Mouse (Mus musculus) liver, adult 2 months (tissue): Measurements from ENCODE around the gene Isyna1. TPM values are rescaled to one million over a fixed set of nuclear protein-coding genes. Genes with fewer than 3 reads are reported as not detected.

Source experiments
- DNase-seq: peaks from one replicate; pipeline ENCODE4 v3.0.0-alpha.2; 2011; ENCODE audit warnings: low read depth, low spot score; ENCODE audit errors: extremely low read depth
- H3K27ac ChIP-seq: fragments of 200-500 bp; replicated peaks from 2 replicates; pipeline ENCODE4 v1.5.1; 2012; ENCODE audit warnings: low read depth, mild to moderate bottlenecking, control low read depth, inconsistent platforms, low read length; ENCODE audit not compliant: insufficient read depth
- H3K27me3 ChIP-seq: fragments of 200-500 bp; 2 replicates; pipeline ENCODE4 v1.6.1; 2012; ENCODE audit warnings: mild to moderate bottlenecking, moderate library complexity, low read length, inconsistent platforms; ENCODE audit not compliant: control insufficient read depth, insufficient read depth
- H3K36me3 ChIP-seq: fragments of 200-500 bp; 2 replicates; pipeline ENCODE4 v1.6.1; 2012; ENCODE audit warnings: low read length, inconsistent platforms; ENCODE audit not compliant: control insufficient read depth, insufficient read depth
- H3K4me1 ChIP-seq: fragments of 200-500 bp; 2 replicates; pipeline ENCODE4 v1.6.1; 2011; ENCODE audit warnings: low read length; ENCODE audit not compliant: control insufficient read depth, insufficient read depth
- H3K4me3 ChIP-seq: fragments of 200-500 bp; 2 replicates; pipeline ENCODE4 v1.5.1; 2011; ENCODE audit warnings: low read depth, mild to moderate bottlenecking, control low read depth, low read length, moderate library complexity; ENCODE audit not compliant: insufficient read depth
- H3K79me2 ChIP-seq: fragments of 200-500 bp; 2 replicates; pipeline ENCODE4 v1.6.1; 2012; ENCODE audit warnings: inconsistent platforms, mild to moderate bottlenecking, low read length, moderate library complexity; ENCODE audit not compliant: control insufficient read depth, insufficient read depth
- H3K9ac ChIP-seq: fragments of 200-500 bp; 2 replicates; pipeline ENCODE4 v1.6.1; 2012; ENCODE audit warnings: low read depth, mild to moderate bottlenecking, control low read depth, inconsistent platforms, low read length
- CTCF ChIP-seq: fragments of 200-500 bp; IDR thresholded peaks from 2 replicates; pipeline ENCODE4 v1.5.1; 2011; ENCODE audit warnings: low read depth, low read length, control low read depth
- POLR2A ChIP-seq: fragments of 200-500 bp; IDR thresholded peaks from 2 replicates; pipeline ENCODE4 v1.6.1; 2011; ENCODE audit warnings: low read length, control low read depth; ENCODE audit not compliant: insufficient read depth; ENCODE audit errors: extremely low read depth
- WGBS: fragments of 180-500 bp; shearing (Covaris S2); methylation state at CpG from one replicate; pipeline ENCODE4 v1.1.7; 2018; 5-methylcytosine and 5-hydroxymethylcytosine counted together
- polyA plus RNA-seq: library from polyadenylated mRNA; depleted of rRNA; stranded (reverse); fragments of >200 nt; gene quantifications from 2 replicates; pipeline ENCODE4 v1.2.3, GENCODE M21; 2012
- total RNA-seq: library from RNA; depleted of rRNA; stranded (reverse); fragments of >200 nt; gene quantifications from 2 replicates; pipeline ENCODE4 v1.2.3, GENCODE M21; 2014

The Isyna1 gene
- total and polyA plus RNA-seq, 2 experiments, result 3.2 to 16.6 TPM

- Histone ChIP-seq H3K27me3 (no peaks in the 10 kb centered on the region), H3K4me1 (peaks cover 17% of the 10 kb centered on the region), H3K9ac (no peak overlapping the region), H3K36me3 (peaks cover 10% of the 10 kb centered on the region), H3K4me3 (no peak overlapping the region), H3K27ac (no peak overlapping the region), H3K79me2 (no peaks in the 10 kb centered on the region)
- DNase-seq, result peak; percentile 33
- 52% methylated on average over 8 of the region's 8 CpGs for WGBS
- TF ChIP-seq CTCF (no peak), POLR2A (no peak)
Measured at GRCm38 (mm10) chr8:70593173-70593572, 1.0 kb upstream of the Isyna1 start.

- peak overlapping the region; percentile 54 for H3K9ac ChIP-seq
- H3K4me1 ChIP-seq, result peaks cover 17% of the 10 kb centered on the region
- no peak overlapping the region for H3K27ac ChIP-seq
- DNase-seq, result no peak
- H3K27me3 ChIP-seq, result no peaks in the 10 kb centered on the region
- peaks cover 10% of the 10 kb centered on the region for H3K36me3 ChIP-seq
- no peaks in the 10 kb centered on the region for H3K79me2 ChIP-seq
- peak overlapping the region; percentile 55 for H3K4me3 ChIP-seq
- TF ChIP-seq POLR2A (no peak), CTCF (no peak)
- WGBS, result 19% methylated on average over 82 of the region's 82 CpGs
Measured at GRCm38 (mm10) chr8:70594621-70595564, 720 bp downstream of the Isyna1 start.

DNA sequence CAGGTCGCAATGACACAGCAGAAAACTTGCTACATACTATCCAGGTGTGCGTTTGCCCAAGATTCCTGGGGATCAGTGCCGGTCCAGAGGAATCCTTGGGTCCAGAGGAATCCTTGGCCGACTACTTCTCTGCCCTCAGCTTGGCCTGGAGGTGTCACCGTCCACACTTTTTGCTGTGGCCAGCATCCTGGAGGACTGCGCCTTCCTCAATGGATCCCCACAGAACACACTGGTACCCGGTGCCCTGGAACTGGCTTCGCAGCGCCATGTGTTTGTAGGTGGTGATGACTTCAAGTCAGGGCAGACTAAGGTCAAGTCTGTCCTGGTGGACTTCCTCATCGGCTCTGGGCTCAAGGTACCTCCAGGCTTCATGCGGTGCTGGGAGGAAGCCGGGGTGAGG lies 1.6 kb downstream of the Isyna1 start:
- 96% methylated on average over 12 of the region's 12 CpGs for WGBS
- no peak overlapping the region for H3K4me3 ChIP-seq
- TF ChIP-seq CTCF (no peak), POLR2A (no peak)
- no peak overlapping the region for H3K27ac ChIP-seq
- H3K4me1 ChIP-seq, result peaks cover 17% of the 10 kb centered on the region
- DNase-seq, result no peak
- no peaks in the 10 kb centered on the region for H3K79me2 ChIP-seq
- H3K9ac ChIP-seq, result no peak overlapping the region
- peaks cover 5% of the 10 kb centered on the region; the same call in 1 of the 2 replicates for H3K36me3 ChIP-seq
- H3K27me3 ChIP-seq, result no peaks in the 10 kb centered on the region

GRCm38 (mm10) chr8:70596216-70596615 lies 2.0 kb downstream of the Isyna1 start:
- Histone ChIP-seq H3K9ac (no peak overlapping the region), H3K4me3 (no peak overlapping the region), H3K79me2 (no peaks in the 10 kb centered on the region), H3K36me3 (peaks cover 4% of the 10 kb centered on the region; the same call in 1 of the 2 replicates), H3K27ac (no peak overlapping the region), H3K27me3 (no peaks in the 10 kb centered on the region), H3K4me1 (peaks cover 17% of the 10 kb centered on the region)
- DNase-seq, result no peak
- WGBS, result 98% methylated on average over 18 of the region's 18 CpGs
- TF ChIP-seq CTCF (no peak), POLR2A (no peak)

DNA sequence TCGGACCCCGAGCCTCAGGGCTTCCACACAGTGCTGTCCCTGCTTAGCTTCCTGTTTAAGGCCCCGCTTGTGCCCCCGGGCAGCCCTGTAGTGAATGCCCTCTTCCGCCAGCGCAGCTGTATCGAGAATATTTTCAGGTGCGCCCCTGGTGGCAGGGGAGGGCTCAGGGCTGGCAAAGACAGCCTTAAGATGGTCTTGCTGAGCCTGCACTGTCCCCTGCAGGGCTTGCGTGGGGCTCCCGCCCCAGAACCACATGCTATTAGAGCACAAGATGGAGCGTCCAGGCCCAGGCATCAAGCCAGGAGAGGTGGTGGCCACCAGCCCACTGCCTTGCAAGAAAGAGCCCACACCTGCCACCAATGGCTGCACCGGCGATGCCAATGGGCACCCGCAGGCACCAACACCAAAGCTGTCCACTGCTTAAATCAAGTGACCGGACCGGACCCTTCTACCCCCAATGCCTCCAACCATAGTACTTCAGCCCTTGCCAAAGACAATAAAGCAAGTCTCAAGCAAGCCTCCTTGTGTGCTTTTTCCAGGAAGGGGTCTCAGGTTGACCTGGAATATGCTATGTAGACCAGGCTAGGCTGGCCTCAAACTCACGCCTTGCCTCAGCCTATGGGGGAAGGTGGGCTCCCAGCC lies 2.7 kb downstream of the Isyna1 start:
- no peak for TF ChIP-seq CTCF
- TF ChIP-seq POLR2A, result no peak
- Histone ChIP-seq H3K79me2 (no peaks in the 10 kb centered on the region), H3K36me3 (no peaks in the 10 kb centered on the region), H3K27me3 (no peaks in the 10 kb centered on the region), H3K27ac (no peak overlapping the region), H3K4me3 (no peak overlapping the region), H3K4me1 (peaks cover 15% of the 10 kb centered on the region), H3K9ac (no peak overlapping the region)
- 97% methylated on average over 17 of the region's 17 CpGs for WGBS
- no peak for DNase-seq
